Mouse (Mus musculus) brain, adult 2 months (tissue): Measurements from ENCODE around the gene Cadm3.
A peak's percentile ranks its signal among the peaks of the same experiment; 100 is the strongest.

Experiments used
- DNase-seq: peaks from one replicate; pipeline ENCODE4 v3.0.0; 2011; ENCODE audit warnings: low read depth, low spot score

Cadm3 gene

DNA sequence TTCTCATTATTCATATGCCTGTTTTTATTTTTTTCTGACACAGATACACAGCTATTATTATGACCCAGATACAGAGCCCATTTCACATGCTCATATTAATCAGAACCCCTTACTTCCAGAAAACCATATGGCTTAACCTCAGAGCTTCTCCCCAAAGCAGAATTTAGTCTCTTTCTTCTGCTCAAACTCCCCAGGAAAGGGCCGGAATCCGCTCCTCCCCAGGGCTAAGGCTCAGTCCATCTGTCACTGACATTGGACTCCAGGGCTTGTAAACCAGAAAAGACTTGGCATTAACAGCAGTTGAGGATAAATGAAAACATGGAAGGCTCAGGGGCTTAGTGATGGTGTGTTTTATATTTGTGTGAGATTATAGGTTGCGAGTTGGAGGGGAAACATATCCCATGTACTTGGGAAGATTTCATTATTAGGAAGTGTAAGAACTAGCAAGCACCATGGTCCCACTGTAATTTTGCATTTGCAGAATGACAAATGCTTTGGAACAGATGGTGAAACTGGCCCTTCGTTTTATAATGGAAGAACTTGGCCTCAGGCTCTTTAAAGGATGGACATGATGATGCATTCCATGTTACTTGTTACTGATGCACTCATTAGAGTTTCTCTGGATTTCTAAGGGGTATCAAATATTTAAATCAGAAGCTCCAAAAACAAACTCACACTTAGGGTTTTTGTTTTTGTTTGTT lies 7.8 kb downstream of the Cadm3 start:
- DNase-seq = peak; percentile 97

DNA sequence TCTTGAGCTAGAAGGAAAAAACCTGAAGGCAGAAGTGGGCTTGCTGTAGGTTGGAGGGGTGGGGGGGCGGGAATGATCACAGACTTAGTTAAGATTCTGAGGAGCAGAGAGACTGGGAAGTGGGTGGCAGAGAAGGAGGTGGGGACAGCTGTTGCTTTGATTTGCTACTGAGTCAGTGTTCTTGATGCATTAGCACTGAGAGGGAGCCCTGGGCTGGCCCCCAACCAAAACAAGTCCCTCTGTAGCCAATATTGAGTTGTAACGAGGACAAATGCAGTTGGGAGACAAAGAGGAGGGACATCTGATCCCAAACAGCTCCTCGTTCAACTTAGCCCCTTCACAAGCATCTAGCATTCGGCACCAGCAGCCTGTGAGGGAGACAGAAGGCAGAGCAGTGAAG lies 9.7 kb downstream of the Cadm3 start:
- peak; percentile 89 for DNase-seq

DNA sequence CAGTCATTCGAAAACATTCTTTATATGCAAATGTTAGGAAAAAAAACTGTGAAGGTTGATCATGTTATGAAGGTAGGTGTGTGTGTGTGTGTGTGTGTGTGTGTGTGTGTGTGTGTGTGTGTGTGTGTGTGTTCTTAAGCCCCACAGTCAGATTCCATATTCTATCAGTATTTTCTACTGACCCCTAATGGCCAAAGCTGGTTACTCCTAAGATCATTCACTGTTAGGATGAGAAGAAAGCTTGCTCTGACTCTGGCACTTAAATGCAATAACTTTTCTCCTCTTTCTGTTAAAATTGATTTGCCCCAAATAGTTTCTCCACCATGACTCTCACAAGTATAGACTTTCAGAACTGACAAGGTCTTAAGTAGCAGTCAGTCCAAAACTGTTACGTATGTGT lies 10.8 kb downstream of the Cadm3 start:
- DNase-seq = peak; percentile 65

DNA sequence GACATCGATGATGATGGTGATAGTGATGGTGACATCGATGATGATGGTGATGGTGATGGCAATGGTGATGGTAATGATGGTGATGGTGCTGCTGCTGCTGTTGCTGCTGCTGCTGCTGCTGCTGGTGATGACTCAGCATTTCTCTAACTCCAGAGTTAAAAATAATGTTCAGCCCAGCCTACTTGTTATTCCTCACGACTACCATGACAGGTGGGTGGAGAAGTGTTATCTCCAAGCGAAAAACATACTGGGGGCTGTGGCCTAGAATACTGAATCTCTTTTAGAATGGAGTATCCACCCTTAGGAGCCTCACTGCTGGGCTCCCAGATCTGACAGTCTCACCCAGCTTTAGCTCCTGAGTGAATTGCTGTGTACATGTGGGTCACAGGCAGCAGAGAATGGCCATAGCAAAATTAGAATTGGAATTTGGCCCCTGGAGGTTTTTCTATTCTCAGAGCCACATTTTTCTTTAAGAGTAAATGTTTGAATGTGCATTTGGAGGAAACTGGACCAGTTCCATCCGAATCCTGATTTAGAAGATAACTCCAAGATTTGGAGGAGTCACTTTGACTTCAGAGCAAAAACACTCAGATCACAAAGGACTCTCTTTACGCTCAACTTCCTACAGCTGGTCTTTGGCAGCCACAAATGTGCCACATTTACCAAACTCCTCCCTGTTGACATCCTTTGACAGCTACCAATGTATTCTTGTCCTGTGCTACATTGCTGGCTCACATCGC lies 12.2 kb downstream of the Cadm3 start:
- DNase-seq = peak; percentile 84

DNA sequence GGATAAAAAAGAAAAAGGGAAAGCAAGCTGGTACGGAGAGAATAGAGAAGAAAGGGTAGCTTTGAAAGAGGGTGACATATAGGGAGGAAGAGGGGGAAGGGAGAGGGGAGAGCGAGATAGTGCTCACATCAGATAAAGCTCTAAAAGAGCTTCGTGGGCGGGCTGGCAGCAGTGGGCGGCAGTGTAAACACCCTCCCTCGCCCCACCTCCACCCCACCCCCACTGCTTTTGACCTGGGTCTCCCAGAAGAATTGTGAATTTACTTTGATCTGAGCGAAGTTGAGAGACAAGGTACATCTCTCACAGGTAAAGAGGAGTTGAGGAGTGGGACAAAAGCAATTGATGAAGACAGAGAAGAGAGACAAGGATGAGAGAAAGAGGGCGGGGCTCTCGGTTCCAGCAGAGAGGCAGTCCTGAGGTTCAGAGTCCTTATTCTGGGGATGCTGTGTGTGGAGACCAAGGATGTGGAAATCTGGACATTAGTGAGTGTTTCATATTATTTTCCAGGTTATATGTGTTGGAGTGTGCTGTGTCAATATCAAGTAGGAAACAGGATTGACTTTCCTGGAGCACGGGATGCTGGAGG lies 17.0 kb downstream of the Cadm3 start, which contains the start of gene Aim2:
Gene Aim2, plus strand, starts transcription at position 508 of the 586 bp plus-strand sequence.
- DNase-seq = no peak

DNA sequence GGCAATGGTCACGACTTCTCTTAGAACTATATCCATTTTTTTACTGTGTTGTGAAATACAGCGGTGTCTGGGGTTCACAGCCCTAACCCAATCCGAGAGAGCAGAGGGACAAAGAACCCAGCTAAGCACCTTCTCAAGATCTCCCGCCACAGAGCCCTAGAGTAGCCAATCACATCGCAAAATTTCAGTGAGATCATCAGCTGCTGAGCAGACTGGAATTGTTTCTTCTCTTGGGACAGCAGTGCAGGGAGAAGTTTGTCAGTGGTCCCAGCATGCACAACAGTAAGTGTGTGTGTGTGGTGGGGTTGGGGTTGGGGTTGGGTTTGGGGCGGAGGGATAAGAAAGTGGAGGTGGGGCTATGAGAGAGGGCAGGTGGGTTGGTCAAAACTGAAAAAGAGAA lies 17.5 kb downstream of the Cadm3 start:
- peak; percentile 62 for DNase-seq

DNA sequence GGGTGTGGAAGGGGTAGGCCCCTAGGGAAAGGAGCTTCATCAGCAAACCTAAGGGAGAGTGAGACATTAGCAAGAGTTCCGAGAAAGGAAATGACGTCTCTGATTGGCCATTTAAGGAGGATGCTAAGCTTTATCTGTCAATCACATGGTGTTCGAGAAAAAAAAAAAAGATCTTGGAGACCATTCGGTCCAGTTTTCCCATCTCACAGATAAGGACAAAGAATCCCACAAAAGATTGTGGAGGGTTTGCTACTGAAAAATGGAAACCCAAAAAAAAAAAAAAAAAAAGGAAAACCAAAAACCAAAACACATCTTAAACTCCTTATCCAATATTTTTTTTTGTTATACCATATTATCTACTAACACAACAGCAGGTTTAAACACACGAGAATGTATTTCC lies 18.3 kb downstream of the Cadm3 start:
- no peak for DNase-seq

DNA sequence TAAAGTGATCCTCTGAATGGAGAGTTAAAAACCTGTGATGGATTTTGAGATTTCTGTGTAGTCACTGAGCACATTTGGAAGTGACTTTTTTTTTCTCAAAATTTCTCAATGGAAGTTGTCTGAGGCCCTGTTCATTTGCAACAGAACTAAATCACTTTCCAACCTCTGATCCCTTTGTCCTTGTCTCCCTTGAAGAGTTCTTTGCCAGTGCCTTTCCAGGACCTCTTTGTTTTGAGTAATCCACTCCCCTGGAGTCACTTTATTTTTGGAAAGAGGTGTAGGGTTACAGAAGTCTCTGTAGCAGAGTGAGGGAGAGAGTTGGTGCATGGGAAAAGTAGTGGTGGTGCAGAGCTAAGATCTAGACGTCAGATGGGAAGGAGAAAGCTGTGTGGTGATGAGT lies 19.0 kb downstream of the Cadm3 start:
- DNase-seq = no peak

DNA sequence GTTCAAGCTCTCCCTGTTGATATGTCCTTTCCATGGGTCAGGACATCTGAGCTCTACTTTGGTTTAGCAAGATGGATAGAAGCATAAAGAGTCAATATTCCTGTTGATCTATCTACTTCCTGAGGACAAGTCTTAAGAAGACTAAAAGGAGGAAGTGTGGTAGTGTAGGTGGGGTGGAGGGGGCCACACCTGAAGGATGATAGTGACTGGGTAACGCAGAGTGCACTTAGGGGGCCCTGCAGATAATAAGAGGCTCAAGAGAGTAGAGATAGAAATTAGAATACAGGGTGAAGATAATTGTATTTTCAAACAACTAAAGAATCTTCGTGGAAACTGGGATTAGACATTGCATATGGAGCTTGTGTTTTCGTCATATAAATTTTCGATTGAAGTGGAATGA lies 22.4 kb downstream of the Cadm3 start:
- DNase-seq = no peak

DNA sequence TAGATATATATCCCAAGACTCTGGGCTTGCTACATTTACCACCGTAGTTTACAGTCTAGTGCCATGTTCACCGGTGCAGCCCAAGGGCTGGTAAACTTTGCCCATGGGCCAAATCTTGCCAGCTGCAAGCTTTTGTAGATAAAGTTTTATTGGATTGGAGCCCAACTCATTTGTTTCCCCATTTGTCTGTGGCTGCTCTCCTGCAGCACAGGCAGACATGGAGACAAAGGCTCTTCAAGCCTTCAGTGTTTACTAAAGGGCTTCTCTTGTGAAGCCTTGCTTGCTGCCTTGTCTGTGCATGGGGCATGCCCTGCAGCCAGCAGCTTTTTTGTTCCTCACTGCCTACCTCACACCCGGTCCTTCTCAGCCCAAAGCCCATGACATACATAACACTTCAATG lies 23.6 kb downstream of the Cadm3 start:
- no peak for DNase-seq

DNA sequence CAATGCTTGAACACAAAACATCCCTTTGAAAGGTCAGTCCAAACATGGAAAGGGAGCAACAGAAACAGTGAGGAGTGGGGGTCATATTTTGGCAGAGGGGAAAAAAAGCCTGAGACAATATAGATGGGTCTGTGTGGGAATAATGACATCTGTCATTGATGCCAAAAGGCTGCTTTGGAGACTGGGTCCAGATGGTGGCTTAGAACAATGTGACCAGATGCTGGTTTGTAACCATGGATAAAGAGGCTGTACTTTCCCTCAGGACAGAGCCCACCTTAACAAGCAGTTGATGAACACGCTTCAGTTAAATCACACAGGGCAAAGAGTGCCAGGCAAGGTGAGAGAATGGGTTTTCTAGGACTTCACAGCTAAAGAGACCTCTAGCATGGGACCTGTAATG lies 25.1 kb downstream of the Cadm3 start:
- DNase-seq = no peak

DNA sequence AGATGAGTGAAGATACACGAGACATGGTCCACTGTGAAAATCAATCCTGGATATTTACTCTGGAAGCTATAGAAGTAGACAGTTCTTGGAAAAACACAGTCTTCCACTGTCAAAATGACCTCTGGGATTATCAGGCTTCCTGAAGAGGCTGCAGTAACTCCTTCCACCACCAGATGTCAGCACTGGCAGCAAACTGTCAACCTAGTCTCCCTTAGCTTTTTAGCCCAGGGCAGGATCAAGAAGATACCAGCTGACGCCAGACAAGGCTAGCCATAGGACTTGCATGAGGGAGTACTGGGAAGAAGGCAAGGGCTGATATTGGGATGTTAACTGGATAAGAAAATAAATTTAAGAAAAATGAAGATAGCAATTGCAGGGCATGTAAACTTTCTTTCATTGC lies 28.0 kb downstream of the Cadm3 start:
- DNase-seq = peak; percentile 91

DNA sequence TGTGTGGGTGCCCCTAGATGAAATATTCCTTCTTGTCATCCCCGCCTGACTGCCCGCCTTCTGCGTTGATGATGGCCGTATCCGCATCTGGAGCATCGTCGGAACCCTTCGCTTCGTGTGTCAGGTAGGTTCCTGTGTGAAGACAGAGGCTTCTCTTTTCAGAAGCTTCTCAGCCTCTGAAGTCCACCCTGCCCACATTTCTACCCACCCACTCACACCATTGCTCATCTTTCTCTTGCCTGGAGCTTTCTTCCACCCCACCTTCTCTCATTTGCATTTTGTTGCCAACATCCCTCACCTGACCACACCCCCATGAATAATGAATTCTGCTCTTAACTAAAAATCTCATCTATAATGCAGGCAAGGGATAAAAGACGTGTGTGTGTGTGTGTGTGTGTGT lies 30.5 kb downstream of the Cadm3 start:
- DNase-seq = peak; percentile 80

DNA sequence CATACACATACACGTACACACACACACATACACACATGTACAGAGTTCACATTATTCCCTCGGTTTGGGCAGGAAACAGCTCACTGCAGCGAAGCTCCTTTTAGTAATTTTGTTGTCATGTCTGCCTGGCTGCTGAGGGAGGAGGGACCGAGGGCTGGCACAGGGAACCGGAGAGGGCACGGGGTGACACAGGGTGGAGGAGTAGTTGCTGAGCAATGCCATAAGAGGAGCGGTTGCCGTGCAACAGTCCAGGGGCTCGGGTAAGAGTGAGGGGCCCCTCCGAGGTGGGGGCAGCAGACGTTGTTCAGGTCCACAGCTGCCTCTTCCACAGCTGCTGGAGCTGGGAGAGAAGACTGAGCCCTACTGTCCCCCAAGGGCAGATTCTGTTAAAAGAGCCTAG lies 31.6 kb downstream of the Cadm3 start:
- DNase-seq = peak; percentile 59

DNA sequence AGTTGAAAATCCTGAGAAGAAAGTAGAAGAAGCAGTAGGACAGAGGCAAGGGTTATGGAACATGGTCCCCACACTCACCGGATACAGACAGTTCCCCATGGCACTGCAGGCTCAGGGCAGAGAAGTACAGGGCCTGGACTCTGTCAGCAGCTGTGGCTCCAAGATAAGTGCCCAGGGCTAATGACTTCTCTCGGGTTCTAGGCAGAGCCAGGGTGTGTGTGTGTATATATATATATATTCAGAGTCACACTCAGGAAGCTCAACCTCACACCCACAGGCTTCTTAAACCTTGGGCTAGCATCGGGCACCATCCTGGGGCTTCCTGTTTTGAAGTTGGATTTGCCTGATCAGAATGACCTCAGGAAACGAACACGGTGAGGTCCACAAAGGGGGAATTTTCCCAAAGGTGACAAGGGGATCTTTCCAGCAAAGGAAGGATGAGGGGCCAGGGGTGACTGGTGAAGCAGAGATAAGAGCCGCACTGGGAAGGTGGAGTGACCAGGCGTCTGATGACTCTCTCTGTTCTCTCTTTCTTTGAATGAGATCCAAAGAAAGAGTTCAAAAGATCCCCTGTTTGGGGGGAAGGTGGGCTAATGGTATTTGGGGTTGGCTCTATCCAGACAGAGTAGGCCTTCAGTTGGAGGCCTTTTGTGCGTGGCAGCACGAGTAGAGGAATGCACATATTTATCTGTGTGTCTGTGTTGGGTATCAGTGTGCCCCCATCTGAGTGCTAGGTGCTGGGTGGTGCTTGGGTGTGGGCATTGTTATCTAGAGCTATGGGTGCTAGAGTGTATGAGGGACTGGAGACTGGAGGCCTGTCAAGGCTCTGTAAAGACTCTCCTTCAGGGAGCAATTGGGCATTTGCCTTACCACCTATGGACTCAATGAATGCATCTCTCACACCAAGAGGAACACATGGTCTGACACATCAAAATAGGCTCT lies 33.9 kb downstream of the Cadm3 start, which contains the start of gene Ackr1:
Gene Ackr1, minus strand, starts transcription at position 439 of the 942 bp plus-strand sequence.
- DNase-seq = no peak

DNA sequence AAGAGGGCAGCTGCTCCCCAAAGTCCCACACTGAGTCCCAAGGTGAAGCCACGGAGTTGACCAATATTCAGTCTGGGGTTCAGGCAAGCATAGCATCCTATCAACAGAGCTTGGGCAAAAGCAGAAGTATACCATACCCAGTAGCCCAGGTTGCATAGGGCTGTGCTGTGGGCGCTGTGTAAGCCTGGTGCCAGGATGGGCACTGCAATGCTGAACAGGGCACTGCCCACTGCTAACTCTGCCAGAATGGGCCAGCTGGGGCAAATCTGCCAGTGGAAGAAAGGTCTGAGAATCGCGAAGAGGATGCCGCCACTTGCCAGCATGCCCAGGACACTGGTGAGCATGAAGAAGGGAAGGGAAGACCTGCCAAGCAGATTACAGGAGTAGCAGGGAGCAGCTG lies 35.1 kb downstream of the Cadm3 start:
- DNase-seq = no peak

DNA sequence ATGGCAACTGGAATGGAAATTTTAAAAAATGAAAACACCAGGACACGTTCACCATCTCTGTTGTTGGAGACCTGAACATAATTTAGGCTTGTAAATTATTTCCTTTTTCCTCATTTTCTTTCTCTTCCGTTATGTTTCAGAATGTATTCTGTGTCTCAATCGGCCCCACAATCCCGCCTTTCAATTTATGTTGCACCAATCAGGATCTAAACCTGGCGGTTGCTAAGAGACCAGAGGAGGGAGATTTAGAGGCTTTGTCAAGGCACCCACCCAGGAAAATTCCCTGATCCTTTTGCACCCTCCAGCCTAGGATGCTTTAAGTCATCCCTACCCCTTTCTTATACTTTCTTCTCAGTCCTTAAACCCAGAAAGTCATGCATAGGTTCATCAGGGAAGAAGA lies 37.8 kb downstream of the Cadm3 start:
- DNase-seq = peak; percentile 49

DNA sequence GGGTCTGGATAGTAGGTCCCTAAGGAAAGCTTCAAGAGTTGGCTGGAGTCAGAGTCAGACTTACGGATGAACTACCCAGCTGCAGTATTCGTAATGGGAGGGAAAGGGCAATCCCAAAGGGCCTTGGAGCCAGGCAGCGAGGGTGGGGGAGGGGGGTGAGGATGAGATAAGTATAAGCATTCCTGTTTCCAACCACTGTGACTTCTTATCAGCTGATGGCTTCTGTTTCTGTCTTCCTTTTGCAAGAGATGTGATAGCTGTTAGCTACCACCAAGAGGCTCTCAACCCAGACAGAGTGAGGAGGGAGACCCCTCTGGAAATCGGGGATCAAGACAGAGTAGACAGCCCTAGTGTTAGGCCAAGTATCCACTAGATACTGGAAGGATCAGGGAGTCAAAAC lies 38.3 kb downstream of the Cadm3 start:
- no peak for DNase-seq

DNA sequence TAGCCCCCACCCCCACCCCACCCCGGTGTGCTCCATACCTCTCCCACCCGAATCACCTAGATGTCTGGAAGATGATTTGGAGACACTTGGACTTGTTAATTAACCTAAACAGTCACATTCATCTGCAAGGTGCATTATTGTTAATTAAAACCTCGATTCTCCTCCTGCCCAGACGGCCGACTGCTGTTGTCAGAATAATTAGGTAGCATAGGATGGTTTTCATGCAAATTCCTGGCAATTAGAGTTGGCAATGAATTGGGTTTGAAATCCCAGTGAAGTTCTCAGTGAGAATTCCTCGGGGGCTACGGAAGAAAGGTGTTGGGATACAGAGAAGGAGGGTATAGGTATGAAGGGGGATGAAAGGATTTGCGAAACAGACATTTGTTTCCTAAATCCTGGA lies 39.0 kb downstream of the Cadm3 start:
- DNase-seq = no peak

DNA sequence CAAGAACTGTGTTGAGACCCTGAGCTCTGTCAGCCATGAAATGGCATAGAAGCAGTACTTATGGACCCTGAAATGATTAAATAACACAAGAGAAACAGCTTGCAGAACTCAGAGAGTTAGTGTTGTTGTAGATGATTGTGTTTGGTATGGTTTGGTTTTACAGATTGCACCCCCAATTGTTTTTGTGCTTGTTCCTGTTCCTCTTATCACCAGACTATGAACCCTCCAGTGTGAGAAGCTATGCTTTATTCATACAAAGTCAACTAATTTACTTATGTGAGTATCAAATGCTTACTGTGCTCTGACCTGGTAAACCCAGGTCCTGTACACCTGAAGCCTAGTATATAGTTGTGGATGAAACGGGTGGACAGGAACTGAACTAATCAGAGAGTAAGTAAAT lies 40.9 kb downstream of the Cadm3 start:
- no peak for DNase-seq

DNA sequence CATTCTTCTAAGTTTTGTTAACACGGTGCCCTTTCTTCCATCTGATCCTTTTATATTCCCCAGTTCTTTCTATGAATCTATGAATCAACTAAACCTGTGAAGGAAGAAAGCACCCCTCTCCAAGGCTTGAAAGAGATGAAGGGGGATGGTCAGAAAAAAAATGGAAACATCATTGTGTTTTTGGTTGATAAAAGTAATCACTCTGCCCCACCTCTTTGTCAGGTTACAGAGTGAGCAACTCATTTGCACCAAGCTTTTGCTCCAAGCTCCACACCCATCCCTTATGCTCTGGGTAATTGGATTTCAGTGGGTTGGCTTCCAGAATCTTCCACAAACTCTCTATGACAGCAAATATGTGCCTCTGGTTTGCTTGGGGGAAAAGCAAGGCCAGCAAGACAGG lies 42.1 kb downstream of the Cadm3 start:
- no peak for DNase-seq

DNA sequence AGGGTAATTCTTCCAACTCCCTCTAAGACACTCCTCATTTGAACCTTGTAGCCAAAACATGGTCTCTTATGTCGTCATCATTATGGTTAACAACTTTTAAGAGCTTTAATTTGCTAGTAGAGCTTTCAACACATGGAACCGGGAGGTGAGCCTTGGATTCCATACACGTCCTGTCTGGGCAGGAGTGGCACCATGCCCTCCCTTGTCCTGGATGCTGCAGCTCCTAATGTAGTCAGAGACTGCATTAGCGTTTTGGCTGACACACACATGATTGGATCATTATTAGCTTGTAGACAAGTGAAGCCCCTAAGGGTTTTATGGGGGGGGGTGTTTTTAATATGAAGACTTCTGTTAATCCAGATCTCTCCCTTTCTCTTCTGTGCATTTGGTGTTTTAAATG lies 42.5 kb downstream of the Cadm3 start:
- DNase-seq = no peak
